Mouse (Mus musculus) midbrain, embryonic 11.5 days (tissue): Measurements from ENCODE around the gene Fndc3b. TPM values are rescaled to one million over a fixed set of nuclear protein-coding genes. Genes with fewer than 3 reads are reported as not detected.

Experiments
- ATAC-seq: fragments of 200-750 bp; cut with Nextera tagmentation; 2 replicates; pipeline ENCODE4 v1.8.0; 2017; ENCODE audit warnings: moderate TSS enrichment, moderate library complexity; ENCODE audit not compliant: low FRiP score
- DNase-seq: peaks from one replicate; pipeline ENCODE4 v3.0.0; 2015; ENCODE audit warnings: low spot score; ENCODE audit errors: missing footprints
- H3K27ac ChIP-seq: fragments of 300-500 bp; sonication (generic); 2 replicates; pipeline ENCODE4 v1.5.1; 2014; ENCODE audit warnings: low read depth, low read length
- H3K27me3 ChIP-seq: fragments of 300-500 bp; sonication (generic); 2 replicates; pipeline ENCODE4 v1.6.1; 2014; ENCODE audit warnings: mild to moderate bottlenecking, low read length, moderate library complexity, mixed read lengths; ENCODE audit not compliant: control insufficient read depth, insufficient read depth
- H3K36me3 ChIP-seq: fragments of 300-500 bp; sonication (generic); 2 replicates; pipeline ENCODE4 v1.6.1; 2014; ENCODE audit warnings: mild to moderate bottlenecking, low read length, moderate library complexity, mixed read lengths; ENCODE audit not compliant: control insufficient read depth, insufficient read depth
- H3K4me1 ChIP-seq: fragments of 300-500 bp; sonication (generic); 2 replicates; pipeline ENCODE4 v1.6.1; 2014; ENCODE audit warnings: low read length; ENCODE audit not compliant: control insufficient read depth, insufficient read depth
- H3K4me2 ChIP-seq: fragments of 300-500 bp; sonication (generic); 2 replicates; pipeline ENCODE4 v1.6.1; 2014; ENCODE audit warnings: mild to moderate bottlenecking, moderate library complexity
- H3K4me3 ChIP-seq: fragments of 300-500 bp; sonication (generic); 2 replicates; pipeline ENCODE4 v1.5.1; 2014; ENCODE audit warnings: low read depth, low read length
- H3K9ac ChIP-seq: fragments of 300-500 bp; sonication (generic); 2 replicates; pipeline ENCODE4 v1.6.1; 2014; ENCODE audit warnings: low read length
- H3K9me3 ChIP-seq: fragments of 300-500 bp; sonication (generic); 2 replicates; pipeline ENCODE4 v1.6.1; 2016; ENCODE audit warnings: low read length; ENCODE audit not compliant: control insufficient read depth
- whole genome bisulfite sequencing: fragments of 180-500 bp; shearing (Covaris S2); extraction: QIAGEN DNeasy Blood & Tissue Kit; methylation state at CpG from one replicate; pipeline ENCODE4 v1.1.7; 2014; 5-methylcytosine and 5-hydroxymethylcytosine counted together
- polyA plus RNA-seq: library from polyadenylated mRNA; unstranded; fragments of >200 nt; fragmentation: Nextera tagmentation; extraction: Ambion mirVana; gene quantifications from 2 replicates; pipeline ENCODE4 v1.2.1, GENCODE M21; 2014

Gene Fndc3b
- polyA plus RNA-seq, 1 experiment from 2014 or later, result 10.1 TPM

GRCm38 (mm10) chr3:27712421-27712820 is 1.3 kb upstream of the Fndc3b start:
- peaks cover 14% of the 10 kb centered on the region for H3K4me1 ChIP-seq
- 60% methylated on average over 6 of the region's 6 CpGs for WGBS
- H3K36me3 ChIP-seq, result no peaks in the 10 kb centered on the region
- ATAC-seq, result no peak
- H3K9me3 ChIP-seq, result no peaks in the 10 kb centered on the region
- H3K9ac ChIP-seq, result no peak overlapping the region
- H3K4me3 ChIP-seq, result no peak overlapping the region
- no peak overlapping the region for H3K27ac ChIP-seq
- H3K4me2 ChIP-seq, result no peak overlapping the region
- no peaks in the 10 kb centered on the region for H3K27me3 ChIP-seq
- DNase-seq, result no peak

GRCm38 (mm10) chr3:27709906-27710647 is 1.0 kb downstream of the Fndc3b start:
- H3K4me2 ChIP-seq, result peak overlapping the region; percentile 61
- no peaks in the 10 kb centered on the region for H3K36me3 ChIP-seq
- peak overlapping the region; percentile 92 for H3K27ac ChIP-seq
- ATAC-seq, result peak; percentile 69
- peaks cover 14% of the 10 kb centered on the region for H3K4me1 ChIP-seq
- peak overlapping the region; percentile 83 for H3K4me3 ChIP-seq
- H3K9me3 ChIP-seq, result no peaks in the 10 kb centered on the region
- under 1% methylated on average over 63 of the region's 86 CpGs for WGBS
- peak; percentile 96 for DNase-seq
- peak overlapping the region; percentile 85 for H3K9ac ChIP-seq
- no peaks in the 10 kb centered on the region for H3K27me3 ChIP-seq

- peak; percentile 97 for DNase-seq
- Histone ChIP-seq H3K4me2 (peak overlapping the region; percentile 61), H3K4me3 (peak overlapping the region; percentile 83), H3K9me3 (no peaks in the 10 kb centered on the region), H3K9ac (peak overlapping the region; percentile 85), H3K27me3 (no peaks in the 10 kb centered on the region), H3K27ac (peak overlapping the region; percentile 92), H3K36me3 (no peaks in the 10 kb centered on the region), H3K4me1 (peaks cover 14% of the 10 kb centered on the region)
- no peak for ATAC-seq
- under 1% methylated on average over 22 of the region's 22 CpGs for WGBS
Observed at GRCm38 (mm10) chr3:27709096-27709905, 1.8 kb downstream of the Fndc3b start.

GRCm38 (mm10) chr3:27708581-27708980 is 2.5 kb downstream of the Fndc3b start:
- peak overlapping the region; percentile 83; the same call in 1 of the 2 replicates for H3K4me3 ChIP-seq
- H3K36me3 ChIP-seq, result no peaks in the 10 kb centered on the region
- no peak overlapping the region for H3K27ac ChIP-seq
- WGBS, result 34% methylated on average over 5 of the region's 5 CpGs
- DNase-seq, result no peak
- H3K9me3 ChIP-seq, result no peaks in the 10 kb centered on the region
- H3K4me2 ChIP-seq, result peak overlapping the region; percentile 61
- no peaks in the 10 kb centered on the region for H3K27me3 ChIP-seq
- ATAC-seq, result no peak
- H3K4me1 ChIP-seq, result peaks cover 13% of the 10 kb centered on the region
- peak overlapping the region; percentile 85 for H3K9ac ChIP-seq

- Histone ChIP-seq H3K36me3 (no peaks in the 10 kb centered on the region), H3K4me1 (peaks cover 9% of the 10 kb centered on the region), H3K4me3 (no peak overlapping the region), H3K4me2 (no peak overlapping the region), H3K9ac (no peak overlapping the region), H3K27me3 (no peaks in the 10 kb centered on the region), H3K27ac (no peak overlapping the region), H3K9me3 (no peaks in the 10 kb centered on the region)
- 90% methylated on average over 6 of the region's 6 CpGs for WGBS
- no peak for DNase-seq
- no peak for ATAC-seq
Observed at GRCm38 (mm10) chr3:27705761-27706160, 5.3 kb downstream of the Fndc3b start.

- no peak overlapping the region for H3K4me2 ChIP-seq
- H3K36me3 ChIP-seq, result no peaks in the 10 kb centered on the region
- no peak overlapping the region for H3K27ac ChIP-seq
- peaks cover 9% of the 10 kb centered on the region for H3K4me1 ChIP-seq
- 64% methylated on average over 4 of the region's 4 CpGs for WGBS
- H3K4me3 ChIP-seq, result no peak overlapping the region
- ATAC-seq (no peak), DNase-seq (no peak)
- no peak overlapping the region for H3K9ac ChIP-seq
- H3K27me3 ChIP-seq, result no peaks in the 10 kb centered on the region
- H3K9me3 ChIP-seq, result no peaks in the 10 kb centered on the region
Observed at GRCm38 (mm10) chr3:27705056-27705455, 6.1 kb downstream of the Fndc3b start.

- H3K9me3 ChIP-seq, result no peaks in the 10 kb centered on the region
- DNase-seq (no peak), ATAC-seq (no peak)
- no peak overlapping the region for H3K4me2 ChIP-seq
- WGBS, result 91% methylated on average over 9 of the region's 9 CpGs
- H3K36me3 ChIP-seq, result no peaks in the 10 kb centered on the region
- no peak overlapping the region for H3K9ac ChIP-seq
- no peaks in the 10 kb centered on the region for H3K27me3 ChIP-seq
- H3K4me1 ChIP-seq, result peaks cover 9% of the 10 kb centered on the region
- H3K4me3 ChIP-seq, result no peak overlapping the region
- no peak overlapping the region for H3K27ac ChIP-seq
Observed at GRCm38 (mm10) chr3:27704641-27705040, 6.5 kb downstream of the Fndc3b start.

- Histone ChIP-seq H3K36me3 (no peaks in the 10 kb centered on the region), H3K4me3 (no peak overlapping the region), H3K27ac (no peak overlapping the region), H3K9me3 (no peaks in the 10 kb centered on the region), H3K27me3 (no peaks in the 10 kb centered on the region), H3K9ac (no peak overlapping the region), H3K4me2 (no peak overlapping the region), H3K4me1 (peaks cover 1% of the 10 kb centered on the region)
- ATAC-seq (no peak), DNase-seq (no peak)
- WGBS, result 84% methylated on average over 8 of the region's 8 CpGs
Observed at GRCm38 (mm10) chr3:27703531-27703930, 7.6 kb downstream of the Fndc3b start.

- Histone ChIP-seq H3K36me3 (no peaks in the 10 kb centered on the region), H3K9me3 (no peaks in the 10 kb centered on the region), H3K4me1 (no peaks in the 10 kb centered on the region), H3K27ac (no peak overlapping the region), H3K4me2 (no peak overlapping the region), H3K9ac (no peak overlapping the region), H3K4me3 (no peak overlapping the region), H3K27me3 (no peaks in the 10 kb centered on the region)
- ATAC-seq (no peak), DNase-seq (no peak)
- WGBS, result 91% methylated on average over 2 of the region's 2 CpGs
Observed at GRCm38 (mm10) chr3:27703081-27703480, 8.0 kb downstream of the Fndc3b start.
